Mouse (Mus musculus): Measurements from ENCODE around the gene Tdpoz1. TPM values are rescaled to one million over a fixed set of nuclear protein-coding genes. Genes with fewer than 3 reads are reported as not detected.
"Not testable (repeated sequence)": the region's sequence is repeated elsewhere in the genome, so short reads cannot be mapped to it uniquely, and the experiment has no call there.

The Tdpoz1 gene
- polyA plus RNA-seq (2014; fragmentation: Nextera tagmentation; extraction: Ambion mirVana) = not detected in 2 replicates

DNA sequence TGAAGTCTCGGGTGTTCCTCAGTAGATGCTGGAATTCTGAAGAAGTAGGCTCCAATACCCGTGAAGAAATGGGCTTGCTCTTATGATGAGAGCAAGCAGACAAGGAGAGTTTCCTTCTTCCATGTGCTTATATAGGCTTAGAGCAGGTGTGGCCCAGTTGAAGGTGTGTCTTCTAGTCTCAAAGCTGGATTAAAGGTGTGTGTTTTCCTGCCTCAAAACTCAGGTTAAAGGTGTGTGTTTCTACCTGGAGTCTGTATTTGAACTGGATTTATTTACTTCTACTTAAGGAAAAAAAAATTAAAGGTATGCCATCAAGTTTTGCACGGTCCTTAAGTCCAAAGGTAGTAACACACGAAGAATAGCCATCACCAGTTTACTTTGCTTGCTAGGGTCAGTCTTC lies at the start of gene Tdpoz1:
Gene Tdpoz1 (minus strand): TSS at position 101 of the 400 bp plus-strand sequence.
- WGBS = 94% methylated on average over 2 of the region's 4 CpGs
- H3K27ac ChIP-seq (ENCODE audit: low read depth, low read length); H3K4me3 ChIP-seq (ENCODE audit: low read depth, low read length); ATAC-seq (ENCODE audit: low FRiP score); H3K9me3 ChIP-seq (ENCODE audit: control insufficient read depth, low read length); H3K36me3 ChIP-seq (ENCODE audit: control insufficient read depth, insufficient read depth, low read length); H3K4me1 ChIP-seq (replicated peaks; ENCODE audit: control insufficient read depth, insufficient read depth, low read length); H3K27me3 ChIP-seq (ENCODE audit: control insufficient read depth, insufficient read depth, low read length); H3K9ac ChIP-seq (ENCODE audit: low read depth, low read length); DNase-seq (ENCODE audit: low spot score); H3K4me2 ChIP-seq (replicated peaks; ENCODE audit: low read depth, low read length): not testable (repeated sequence)

GRCm38 (mm10) chr3:93708969-93709637 lies 33.0 kb upstream of the Tdpoz1 start:
- not testable (repeated sequence) for H3K4me2 ChIP-seq (replicated peaks; ENCODE audit: low read depth, low read length); DNase-seq (ENCODE audit: low spot score); H3K27ac ChIP-seq (ENCODE audit: low read depth, low read length); H3K36me3 ChIP-seq (ENCODE audit: control insufficient read depth, insufficient read depth, low read length); H3K9ac ChIP-seq (ENCODE audit: low read depth, low read length); H3K27me3 ChIP-seq (ENCODE audit: control insufficient read depth, insufficient read depth, low read length); H3K4me1 ChIP-seq (replicated peaks; ENCODE audit: control insufficient read depth, insufficient read depth, low read length); ATAC-seq (ENCODE audit: low FRiP score); H3K4me3 ChIP-seq (ENCODE audit: low read depth, low read length); H3K9me3 ChIP-seq (ENCODE audit: control insufficient read depth, low read length)
- 86% methylated on average over 2 of the region's 2 CpGs for WGBS

DNA sequence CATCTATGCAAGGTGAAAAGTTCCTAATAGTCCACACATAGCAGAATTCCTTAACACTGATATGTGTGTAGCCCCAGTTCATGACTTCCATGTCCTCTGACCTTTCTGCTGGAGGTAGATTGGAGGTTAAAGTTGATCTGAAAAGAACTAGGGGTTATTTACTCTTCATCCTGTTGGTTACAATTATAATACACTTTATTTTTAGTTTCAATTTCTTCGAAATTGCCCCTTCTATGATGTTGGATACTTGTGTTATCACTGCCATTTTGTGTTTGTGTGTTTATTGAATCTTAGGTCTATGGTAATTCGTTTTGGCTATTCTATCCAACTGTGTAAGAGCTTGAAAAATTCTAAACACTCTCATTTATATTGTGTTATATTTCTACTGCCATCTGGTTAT lies 16.9 kb upstream of the Tdpoz1 start, which contains the start of gene Gm37596:
Gene Gm37596 (minus strand): TSS at position 101 of the 400 bp plus-strand sequence.
- H3K36me3 ChIP-seq (ENCODE audit: control insufficient read depth, insufficient read depth, low read length); H3K9ac ChIP-seq (ENCODE audit: low read depth, low read length); H3K4me3 ChIP-seq (ENCODE audit: low read depth, low read length); H3K27ac ChIP-seq (ENCODE audit: low read depth, low read length); H3K4me2 ChIP-seq (replicated peaks; ENCODE audit: low read depth, low read length); DNase-seq (ENCODE audit: low spot score); H3K9me3 ChIP-seq (ENCODE audit: control insufficient read depth, low read length); H3K4me1 ChIP-seq (replicated peaks; ENCODE audit: control insufficient read depth, insufficient read depth, low read length); ATAC-seq (ENCODE audit: low FRiP score); H3K27me3 ChIP-seq (ENCODE audit: control insufficient read depth, insufficient read depth, low read length): not testable (repeated sequence)
- 63% methylated on average over 1 of the region's 2 CpGs for WGBS

GRCm38 (mm10) chr3:93670805-93671503 lies 5.2 kb downstream of the Tdpoz1 start:
- H3K9ac ChIP-seq (ENCODE audit: low read depth, low read length); ATAC-seq (ENCODE audit: low FRiP score); H3K4me3 ChIP-seq (ENCODE audit: low read depth, low read length); H3K9me3 ChIP-seq (ENCODE audit: control insufficient read depth, low read length); H3K27me3 ChIP-seq (ENCODE audit: control insufficient read depth, insufficient read depth, low read length); H3K36me3 ChIP-seq (ENCODE audit: control insufficient read depth, insufficient read depth, low read length); H3K27ac ChIP-seq (ENCODE audit: low read depth, low read length); H3K4me1 ChIP-seq (replicated peaks; ENCODE audit: control insufficient read depth, insufficient read depth, low read length); DNase-seq (ENCODE audit: low spot score); H3K4me2 ChIP-seq (replicated peaks; ENCODE audit: low read depth, low read length): not testable (repeated sequence)
- WGBS = 89% methylated on average over 5 of the region's 6 CpGs

DNA sequence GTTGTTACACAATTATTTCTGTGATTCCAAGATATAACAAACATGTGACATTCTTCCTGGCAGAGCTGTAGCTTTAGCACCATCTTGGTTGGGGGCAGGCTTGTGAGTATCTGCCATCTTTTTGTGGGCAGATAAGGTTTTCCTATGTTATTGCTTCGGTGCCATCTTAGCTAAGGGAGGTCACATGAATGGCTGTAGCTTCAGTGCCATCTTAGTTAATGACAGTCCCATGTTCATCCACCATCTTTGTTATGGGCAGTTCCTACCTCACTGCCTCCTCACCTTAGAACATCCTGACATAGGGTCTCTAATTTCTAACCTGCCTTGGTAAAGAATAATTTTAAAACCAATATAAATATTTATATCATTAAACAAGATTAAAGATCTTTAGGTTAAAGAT lies 21.9 kb downstream of the Tdpoz1 start:
- no peak overlapping the region for H3K9ac ChIP-seq (ENCODE audit: low read depth, low read length)
- no peak for ATAC-seq (ENCODE audit: low FRiP score)
- H3K27ac ChIP-seq (ENCODE audit: low read depth, low read length) = no peak overlapping the region
- DNase-seq (ENCODE audit: low spot score) = no peak
- H3K4me1 ChIP-seq (replicated peaks; ENCODE audit: control insufficient read depth, insufficient read depth, low read length) = no peaks in the 10 kb centered on the region
- H3K4me3 ChIP-seq (ENCODE audit: low read depth, low read length) = no peak overlapping the region
- WGBS = 72% methylated on average over 1 of the region's 1 CpGs
- H3K36me3 ChIP-seq (ENCODE audit: control insufficient read depth, insufficient read depth, low read length) = no peaks in the 10 kb centered on the region
- H3K4me2 ChIP-seq (replicated peaks; ENCODE audit: low read depth, low read length) = no peak overlapping the region
- H3K9me3 ChIP-seq (ENCODE audit: control insufficient read depth, low read length) = no peaks in the 10 kb centered on the region
- H3K27me3 ChIP-seq (ENCODE audit: control insufficient read depth, insufficient read depth, low read length) = no peaks in the 10 kb centered on the region

DNA sequence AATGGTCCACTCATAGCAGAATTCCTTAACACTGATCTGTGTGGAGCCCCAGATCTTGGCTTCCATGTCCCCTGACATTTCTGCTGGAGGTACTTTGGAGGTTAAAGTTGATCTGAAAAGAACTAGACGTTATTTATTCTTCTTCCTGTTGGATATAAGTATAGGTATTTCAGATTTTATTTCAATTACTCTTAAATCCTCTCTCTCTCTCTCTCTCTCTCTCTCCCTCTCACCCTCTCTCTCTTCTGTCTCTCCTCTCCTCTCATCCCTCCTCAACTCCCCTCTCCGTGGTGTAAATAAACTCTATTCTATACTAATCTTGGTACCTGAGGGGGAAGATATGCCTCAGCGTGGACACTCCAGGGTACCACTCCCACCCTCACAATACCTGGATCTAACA lies 23.5 kb downstream of the Tdpoz1 start, which contains the start of gene Tdpoz2:
Gene Tdpoz2 (minus strand): TSS at position 101 of the 400 bp plus-strand sequence.
- Histone ChIP-seq H3K9ac (ENCODE audit: low read depth, low read length) (no peak within 1 kb of the TSS), H3K36me3 (ENCODE audit: control insufficient read depth, insufficient read depth, low read length) (no peaks in the 10 kb centered on the region), H3K27me3 (ENCODE audit: control insufficient read depth, insufficient read depth, low read length) (no peaks in the 10 kb centered on the region), H3K4me3 (ENCODE audit: low read depth, low read length) (no peak within 1 kb of the TSS), H3K9me3 (ENCODE audit: control insufficient read depth, low read length) (no peaks in the 10 kb centered on the region), H3K27ac (ENCODE audit: low read depth, low read length) (no peak within 1 kb of the TSS), H3K4me2 (replicated peaks; ENCODE audit: low read depth, low read length) (no peak within 1 kb of the TSS), H3K4me1 (replicated peaks; ENCODE audit: control insufficient read depth, insufficient read depth, low read length) (no peaks in the 10 kb centered on the region)
- WGBS = 83% methylated on average over 3 of the region's 3 CpGs
- DNase-seq (ENCODE audit: low spot score) (no peak), ATAC-seq (ENCODE audit: low FRiP score) (no peak)

GRCm38 (mm10) chr3:93630917-93631714 lies 45.0 kb downstream of the Tdpoz1 start:
- not testable (repeated sequence) for H3K36me3 ChIP-seq (ENCODE audit: control insufficient read depth, insufficient read depth, low read length); H3K27ac ChIP-seq (ENCODE audit: low read depth, low read length); H3K4me1 ChIP-seq (replicated peaks; ENCODE audit: control insufficient read depth, insufficient read depth, low read length); H3K4me2 ChIP-seq (replicated peaks; ENCODE audit: low read depth, low read length); DNase-seq (ENCODE audit: low spot score); H3K27me3 ChIP-seq (ENCODE audit: control insufficient read depth, insufficient read depth, low read length); ATAC-seq (ENCODE audit: low FRiP score); H3K9ac ChIP-seq (ENCODE audit: low read depth, low read length); H3K9me3 ChIP-seq (ENCODE audit: control insufficient read depth, low read length); H3K4me3 ChIP-seq (ENCODE audit: low read depth, low read length)
- WGBS = 84% methylated on average over 4 of the region's 4 CpGs

Data from hindbrain, embryonic 11.5 days (tissue).